Mouse (Mus musculus): ENCODE results near the gene Ccnyl1. TPM values are rescaled to one million over a fixed set of nuclear protein-coding genes. Genes with fewer than 3 reads are reported as not detected.

Gene Ccnyl1
- polyA plus RNA-seq, 1 experiment from 2014 or later = 5.5 TPM

DNA sequence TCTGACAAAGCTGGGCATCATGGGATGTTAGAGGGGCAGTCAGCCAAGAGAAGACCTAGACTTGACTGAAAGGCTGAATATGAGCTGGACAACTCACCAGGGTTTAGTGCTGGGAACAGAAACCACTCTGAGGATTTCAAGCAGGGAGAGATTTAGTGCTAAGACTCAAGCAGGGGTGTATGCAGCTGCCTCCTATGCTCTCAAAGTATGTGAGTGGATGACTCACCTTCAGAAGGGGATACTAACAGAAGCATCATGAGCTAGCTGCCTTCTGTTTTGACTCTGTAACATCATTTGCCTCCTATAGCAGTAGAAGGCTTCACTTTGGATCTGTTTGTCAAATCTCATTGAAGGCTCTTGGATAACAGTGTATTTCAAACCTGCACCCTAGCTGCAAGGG lies 54.4 kb downstream of the Ccnyl1 start:
- Histone ChIP-seq H3K9ac (no peak overlapping the region), H3K4me1 (no peaks in the 10 kb centered on the region), H3K4me3 (no peak overlapping the region), H3K27me3 (no peaks in the 10 kb centered on the region), H3K36me3 (no peaks in the 10 kb centered on the region), H3K9me3 (no peaks in the 10 kb centered on the region), H3K4me2 (no peak overlapping the region), H3K27ac (no peak overlapping the region)
- ATAC-seq (ENCODE audit: insufficient number of reproducible peaks, insufficient read depth, low FRiP score, low TSS enrichment, low read depth) = no peak

DNA sequence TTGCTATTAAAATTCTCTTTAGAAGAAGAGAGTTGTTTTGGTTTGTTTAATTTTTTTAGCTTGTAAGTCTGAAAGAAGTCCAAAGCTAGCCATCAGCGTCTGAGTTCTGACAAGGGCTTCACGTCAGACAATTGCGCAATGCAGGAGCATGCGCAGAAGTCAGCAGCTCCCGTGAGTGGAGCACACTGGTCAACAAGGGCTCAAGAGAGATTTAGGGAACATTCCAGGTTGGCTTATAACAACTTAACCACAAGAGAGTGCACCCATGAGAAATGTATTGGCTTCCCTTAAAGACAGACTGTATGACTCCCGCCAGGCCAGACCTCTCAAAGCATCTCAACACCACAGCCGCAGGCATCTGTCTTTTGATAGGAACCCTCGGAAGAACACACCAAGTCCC lies 62.9 kb downstream of the Ccnyl1 start:
- Histone ChIP-seq H3K9me3 (no peaks in the 10 kb centered on the region), H3K4me3 (no peak overlapping the region), H3K36me3 (no peaks in the 10 kb centered on the region), H3K9ac (no peak overlapping the region), H3K4me2 (no peak overlapping the region), H3K27ac (no peak overlapping the region), H3K27me3 (no peaks in the 10 kb centered on the region), H3K4me1 (peaks cover 15% of the 10 kb centered on the region)
- 85% methylated on average over 8 of the region's 8 CpGs for WGBS
- ATAC-seq (ENCODE audit: insufficient number of reproducible peaks, insufficient read depth, low FRiP score, low TSS enrichment, low read depth) = no peak

DNA sequence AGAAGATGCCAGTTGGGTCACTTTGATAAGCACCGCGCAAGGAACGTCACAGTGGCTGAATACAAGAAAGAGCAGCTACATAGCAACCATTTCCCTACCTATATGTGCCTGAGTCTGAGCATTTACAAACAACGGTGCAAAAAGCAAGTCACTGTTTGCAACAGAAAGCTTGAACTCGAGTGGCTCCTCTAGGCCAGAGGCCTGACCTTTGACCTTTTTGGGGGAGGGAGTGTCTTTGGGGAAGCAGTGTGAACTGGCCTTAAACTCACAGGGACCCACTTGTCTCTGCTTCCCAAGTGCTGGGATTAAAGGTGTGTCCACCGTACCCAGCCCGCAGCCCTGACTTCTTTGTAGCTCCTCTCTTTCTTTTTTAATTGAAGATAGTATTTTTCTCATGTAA lies 63.4 kb downstream of the Ccnyl1 start:
- Histone ChIP-seq H3K4me3 (no peak overlapping the region), H3K36me3 (no peaks in the 10 kb centered on the region), H3K27ac (no peak overlapping the region), H3K9me3 (no peaks in the 10 kb centered on the region), H3K9ac (no peak overlapping the region), H3K4me2 (no peak overlapping the region), H3K27me3 (no peaks in the 10 kb centered on the region), H3K4me1 (peaks cover 15% of the 10 kb centered on the region)
- WGBS = 72% methylated on average over 7 of the region's 7 CpGs
- ATAC-seq (ENCODE audit: insufficient number of reproducible peaks, insufficient read depth, low FRiP score, low TSS enrichment, low read depth) = no peak

DNA sequence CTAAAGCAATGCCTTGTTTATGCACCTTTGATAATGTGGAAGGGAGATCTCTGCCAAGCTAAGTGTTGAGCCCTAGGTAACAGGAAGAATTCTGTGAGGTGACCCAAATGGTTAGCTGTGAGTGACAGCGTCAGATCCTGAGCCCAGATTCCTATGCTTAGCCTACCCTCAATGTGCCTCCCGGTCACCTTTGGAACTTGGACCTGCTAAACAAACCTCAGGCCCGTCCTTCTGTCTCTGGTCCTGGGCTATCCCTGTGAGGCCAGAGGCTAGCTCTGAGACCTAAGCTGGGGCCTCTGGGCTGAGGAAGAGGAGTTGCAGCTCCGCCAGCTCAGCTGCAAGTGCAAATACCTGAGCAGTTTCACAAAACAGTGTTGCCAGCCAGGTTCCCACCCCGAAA lies 64.4 kb downstream of the Ccnyl1 start:
- Histone ChIP-seq H3K36me3 (no peaks in the 10 kb centered on the region), H3K27me3 (no peaks in the 10 kb centered on the region), H3K9ac (no peak overlapping the region), H3K4me2 (no peak overlapping the region), H3K27ac (no peak overlapping the region), H3K4me3 (no peak overlapping the region), H3K4me1 (peaks cover 15% of the 10 kb centered on the region), H3K9me3 (no peaks in the 10 kb centered on the region)
- no peak for ATAC-seq (ENCODE audit: insufficient number of reproducible peaks, insufficient read depth, low FRiP score, low TSS enrichment, low read depth)
- WGBS = 77% methylated on average over 5 of the region's 5 CpGs

DNA sequence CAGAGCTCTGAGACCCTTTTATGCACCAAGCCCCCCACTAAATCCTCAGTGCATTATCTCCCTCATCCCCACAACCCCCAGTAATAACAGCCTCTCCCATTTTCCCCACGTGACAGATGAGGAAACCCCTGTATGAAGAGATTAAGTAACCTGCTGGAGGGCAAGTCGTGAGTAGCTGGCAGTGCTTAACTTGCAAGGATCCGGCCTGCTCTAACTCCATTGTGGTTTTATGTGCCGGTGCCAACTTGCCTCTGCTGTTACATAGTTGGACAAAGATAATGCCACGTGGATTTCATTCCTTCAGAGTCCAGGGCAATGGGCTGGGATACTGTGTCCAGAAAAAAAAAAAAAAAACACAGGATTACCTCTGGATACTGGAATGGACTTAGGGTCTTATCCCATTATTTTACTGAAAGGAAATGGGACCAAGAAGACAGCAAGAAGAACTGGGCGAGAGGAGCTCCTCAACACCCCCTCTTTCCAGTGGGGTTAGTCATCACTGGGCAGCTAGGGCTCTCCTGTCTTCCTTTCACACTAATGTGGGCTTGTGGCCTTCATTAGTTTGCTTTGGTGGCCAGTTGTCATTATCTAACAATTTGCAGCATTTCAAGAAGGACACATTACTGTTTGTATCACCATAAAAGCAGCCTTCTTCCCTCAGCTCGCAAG lies 65.8 kb downstream of the Ccnyl1 start:
- H3K27ac ChIP-seq = peak overlapping the region; percentile 55; the same call in 1 of the 2 replicates
- 47% methylated on average over 7 of the region's 7 CpGs for WGBS
- no peaks in the 10 kb centered on the region for H3K27me3 ChIP-seq
- no peaks in the 10 kb centered on the region for H3K36me3 ChIP-seq
- ATAC-seq (ENCODE audit: insufficient number of reproducible peaks, insufficient read depth, low FRiP score, low TSS enrichment, low read depth) = no peak
- no peak overlapping the region for H3K9ac ChIP-seq
- H3K4me3 ChIP-seq = no peak overlapping the region
- H3K4me2 ChIP-seq = no peak overlapping the region
- H3K4me1 ChIP-seq = peaks cover 15% of the 10 kb centered on the region
- H3K9me3 ChIP-seq = no peaks in the 10 kb centered on the region

DNA sequence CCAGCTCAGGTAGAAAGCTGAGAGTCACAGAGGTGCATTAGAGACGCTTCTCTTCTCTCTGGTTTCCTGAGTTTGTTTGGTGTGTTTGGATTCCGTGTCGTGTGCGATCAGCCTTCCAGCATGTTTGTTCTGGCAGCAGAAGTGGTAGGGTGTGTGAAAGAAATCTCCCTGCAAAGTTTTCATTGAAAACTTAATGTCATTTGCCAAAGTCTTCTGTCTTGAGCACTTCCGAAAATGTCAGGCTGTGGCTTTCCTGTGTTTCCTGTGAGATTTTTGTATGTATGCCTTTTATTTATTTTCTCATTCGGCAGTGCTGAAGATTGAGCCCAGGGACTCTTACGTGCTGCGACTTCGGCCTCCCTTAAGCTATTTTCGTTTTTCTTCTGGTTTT lies 66.4 kb downstream of the Ccnyl1 start:
- H3K9ac ChIP-seq = no peak overlapping the region
- no peak overlapping the region for H3K4me2 ChIP-seq
- H3K4me3 ChIP-seq = no peak overlapping the region
- H3K27ac ChIP-seq = peak overlapping the region; percentile 55; the same call in 1 of the 2 replicates
- H3K4me1 ChIP-seq = peaks cover 15% of the 10 kb centered on the region
- H3K36me3 ChIP-seq = no peaks in the 10 kb centered on the region
- H3K9me3 ChIP-seq = no peaks in the 10 kb centered on the region
- no peak for ATAC-seq (ENCODE audit: insufficient number of reproducible peaks, insufficient read depth, low FRiP score, low TSS enrichment, low read depth)
- WGBS = 55% methylated on average over 10 of the region's 10 CpGs
- H3K27me3 ChIP-seq = no peaks in the 10 kb centered on the region

DNA sequence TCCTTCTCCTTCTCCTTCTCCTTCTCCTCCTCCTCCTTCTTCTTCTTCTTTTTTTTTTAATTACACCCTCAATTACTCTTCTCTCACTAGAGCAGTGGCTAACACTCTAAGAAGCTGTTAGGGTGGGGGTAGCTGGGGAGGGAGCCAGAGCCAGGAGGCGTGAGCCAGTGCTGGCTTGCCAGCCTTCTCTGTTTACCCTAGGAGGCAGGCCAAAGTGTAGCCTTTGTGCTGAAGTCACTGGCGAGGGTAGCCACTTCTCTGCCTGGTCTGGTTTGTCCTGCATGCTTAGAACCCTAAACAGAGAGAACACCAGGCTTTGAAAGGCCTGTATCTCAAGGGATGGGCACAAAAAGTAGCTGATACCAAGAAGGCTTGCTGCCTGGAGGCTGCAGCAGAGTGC lies 67.0 kb downstream of the Ccnyl1 start:
- Histone ChIP-seq H3K27me3 (no peaks in the 10 kb centered on the region), H3K4me3 (no peak overlapping the region), H3K27ac (no peak overlapping the region), H3K9me3 (no peaks in the 10 kb centered on the region), H3K9ac (no peak overlapping the region), H3K36me3 (no peaks in the 10 kb centered on the region), H3K4me1 (peaks cover 15% of the 10 kb centered on the region), H3K4me2 (no peak overlapping the region)
- 26% methylated on average over 2 of the region's 2 CpGs for WGBS
- ATAC-seq (ENCODE audit: insufficient number of reproducible peaks, insufficient read depth, low FRiP score, low TSS enrichment, low read depth) = no peak

DNA sequence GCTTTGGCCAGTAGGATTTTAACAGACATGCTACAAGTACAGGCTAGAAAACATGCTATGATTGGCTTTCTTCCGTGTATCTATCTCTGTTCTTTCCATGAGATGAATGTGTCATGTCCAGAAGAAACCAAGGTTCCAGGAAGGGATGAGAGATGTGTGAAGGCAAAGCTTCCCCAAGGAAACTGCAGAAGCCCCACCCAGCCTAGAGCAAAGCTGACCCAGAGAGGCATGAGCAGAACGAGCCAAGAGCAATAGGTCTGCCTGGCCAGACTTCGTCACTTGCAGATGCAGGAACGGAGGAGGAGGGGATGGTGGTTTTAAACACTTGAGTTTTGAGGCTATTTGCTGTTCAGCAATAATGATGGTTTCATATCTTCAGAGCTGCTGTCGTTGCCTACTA lies 67.5 kb downstream of the Ccnyl1 start:
- 77% methylated on average over 5 of the region's 5 CpGs for WGBS
- H3K4me2 ChIP-seq = no peak overlapping the region
- no peak for ATAC-seq (ENCODE audit: insufficient number of reproducible peaks, insufficient read depth, low FRiP score, low TSS enrichment, low read depth)
- no peaks in the 10 kb centered on the region for H3K36me3 ChIP-seq
- H3K27me3 ChIP-seq = no peaks in the 10 kb centered on the region
- peaks cover 15% of the 10 kb centered on the region for H3K4me1 ChIP-seq
- H3K27ac ChIP-seq = no peak overlapping the region
- no peak overlapping the region for H3K4me3 ChIP-seq
- H3K9me3 ChIP-seq = no peaks in the 10 kb centered on the region
- H3K9ac ChIP-seq = no peak overlapping the region

DNA sequence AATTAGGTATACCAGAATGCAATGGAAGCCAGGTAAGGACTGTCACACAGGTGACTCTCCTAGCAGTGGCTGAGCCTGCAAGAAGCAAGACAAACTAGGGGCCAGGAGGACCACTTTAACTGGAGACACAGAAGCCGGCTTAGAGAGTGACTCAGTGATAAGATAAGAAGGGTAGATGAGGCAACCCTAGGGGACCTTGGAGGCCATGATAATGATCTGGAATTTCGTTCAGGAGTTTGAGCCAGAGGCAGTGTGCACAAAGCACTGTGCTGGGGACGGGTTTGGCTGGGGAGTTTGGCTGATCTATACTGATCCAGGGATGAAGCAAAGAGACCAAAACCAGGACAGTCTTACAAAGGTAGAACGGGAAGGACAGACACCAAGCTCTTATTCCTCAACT lies 71.4 kb downstream of the Ccnyl1 start:
- Histone ChIP-seq H3K4me3 (no peak overlapping the region), H3K36me3 (no peaks in the 10 kb centered on the region), H3K4me2 (no peak overlapping the region), H3K9ac (no peak overlapping the region), H3K4me1 (peaks cover 7% of the 10 kb centered on the region), H3K27me3 (no peaks in the 10 kb centered on the region), H3K27ac (no peak overlapping the region), H3K9me3 (no peaks in the 10 kb centered on the region)
- no peak for ATAC-seq (ENCODE audit: insufficient number of reproducible peaks, insufficient read depth, low FRiP score, low TSS enrichment, low read depth)
- 66% methylated on average over 4 of the region's 4 CpGs for WGBS

DNA sequence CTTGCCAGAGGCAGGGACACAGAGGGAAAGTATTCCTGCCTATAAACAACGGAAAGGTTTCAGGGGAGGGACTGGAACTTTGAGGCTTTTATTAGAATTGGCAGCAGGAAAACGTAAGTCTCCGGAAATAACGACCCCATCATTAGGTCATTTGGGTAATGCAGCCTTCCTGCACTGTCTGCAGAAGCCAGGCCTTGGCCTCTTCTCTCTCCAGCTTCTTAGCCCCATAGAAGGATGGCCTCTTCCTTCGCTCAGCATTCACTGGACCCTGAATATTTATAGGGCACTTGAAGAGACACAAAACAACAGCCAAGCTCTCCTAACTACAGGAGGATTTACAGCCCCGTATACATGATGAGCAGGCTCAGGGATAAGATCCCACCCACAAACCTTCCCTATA lies 79.9 kb downstream of the Ccnyl1 start:
- Histone ChIP-seq H3K27me3 (no peaks in the 10 kb centered on the region), H3K4me1 (no peaks in the 10 kb centered on the region), H3K27ac (no peak overlapping the region), H3K4me2 (no peak overlapping the region), H3K36me3 (no peaks in the 10 kb centered on the region), H3K9me3 (no peaks in the 10 kb centered on the region), H3K4me3 (no peak overlapping the region), H3K9ac (no peak overlapping the region)
- 31% methylated on average over 6 of the region's 6 CpGs for WGBS
- no peak for ATAC-seq (ENCODE audit: insufficient number of reproducible peaks, insufficient read depth, low FRiP score, low TSS enrichment, low read depth)

DNA sequence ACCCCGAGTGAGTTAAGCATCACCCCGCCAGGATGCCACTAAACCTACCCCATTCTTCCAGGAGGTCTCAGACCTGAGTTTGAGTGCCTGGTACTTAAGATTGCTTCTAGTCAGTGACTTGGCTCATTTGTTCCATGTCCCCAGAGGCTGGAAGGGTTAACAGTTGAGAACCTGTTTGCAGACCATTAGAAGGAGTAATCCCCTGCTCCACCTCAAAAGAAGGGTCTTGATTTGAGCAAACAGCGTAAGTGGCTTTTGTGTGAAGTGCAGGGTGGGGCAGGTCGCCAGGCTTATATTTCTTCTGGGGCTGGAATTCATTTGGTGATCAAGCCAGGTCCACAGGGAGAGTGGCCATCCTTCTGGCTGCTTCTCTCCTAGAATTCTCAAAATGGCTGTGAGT lies 83.0 kb downstream of the Ccnyl1 start:
- no peaks in the 10 kb centered on the region for H3K4me1 ChIP-seq
- no peaks in the 10 kb centered on the region for H3K36me3 ChIP-seq
- no peaks in the 10 kb centered on the region for H3K27me3 ChIP-seq
- no peak overlapping the region for H3K4me3 ChIP-seq
- 68% methylated on average over 4 of the region's 4 CpGs for WGBS
- no peaks in the 10 kb centered on the region for H3K9me3 ChIP-seq
- ATAC-seq (ENCODE audit: insufficient number of reproducible peaks, insufficient read depth, low FRiP score, low TSS enrichment, low read depth) = no peak
- H3K9ac ChIP-seq = no peak overlapping the region
- H3K27ac ChIP-seq = no peak overlapping the region
- no peak overlapping the region for H3K4me2 ChIP-seq

All from embryonic facial prominence, embryonic 13.5 days (tissue).